Mouse (Mus musculus) Patski (cell line): ENCODE data around the gene Vmn1r45. TPM values are rescaled to one million over a fixed set of nuclear protein-coding genes. Genes with fewer than 3 reads are reported as not detected.
"Not testable (repeated sequence)": the region's sequence is repeated elsewhere in the genome, so short reads cannot be mapped to it uniquely, and the experiment has no call there.

Experiments used
- ATAC-seq: fragments of 100-300 bp; one replicate; pipeline ENCODE4 v1.8.0; 2021
- CTCF ChIA-PET: fragments of 350-600 bp; sonication (Branson Sonifier 250); formaldehyde crosslinking; loops from one replicate; lab custom pipeline; 2022; ENCODE audit warnings: inconsistent platforms; lab: Charles Lee
- POLR2A ChIA-PET: fragments of 350-600 bp; sonication (Branson Sonifier 250); formaldehyde crosslinking; loops from one replicate; lab custom pipeline; 2022; ENCODE audit warnings: antibody characterized with exemption, inconsistent platforms; lab: Charles Lee
- DNase-seq: peaks from one replicate; pipeline ENCODE4 v3.0.0-alpha.2; 2011; ENCODE audit warnings: low read depth, low spot score
- H3K27me3 ChIP-seq: fragments of 371-371 bp; one replicate; pipeline ENCODE4 v1.5.1; 2021
- CTCF ChIP-seq: fragments of 100-300 bp; IDR thresholded peaks from one replicate; pipeline ENCODE4 v1.5.1; 2021
- in situ Hi-C: fragments of 300-500 bp; cut with MboI; formaldehyde crosslinking; loops from 3 replicates; pipeline ENCODE4 v1.11.1; 2018; ENCODE audit warnings: low pct_unique_long_range_greater_than_20kb, mixed read lengths
- polyA plus RNA-seq: library from polyadenylated mRNA; unstranded; gene quantifications from one replicate; pipeline ENCODE4 v1.2.3, GENCODE M21; 2021

Gene Vmn1r45
- not detected for polyA plus RNA-seq

DNA sequence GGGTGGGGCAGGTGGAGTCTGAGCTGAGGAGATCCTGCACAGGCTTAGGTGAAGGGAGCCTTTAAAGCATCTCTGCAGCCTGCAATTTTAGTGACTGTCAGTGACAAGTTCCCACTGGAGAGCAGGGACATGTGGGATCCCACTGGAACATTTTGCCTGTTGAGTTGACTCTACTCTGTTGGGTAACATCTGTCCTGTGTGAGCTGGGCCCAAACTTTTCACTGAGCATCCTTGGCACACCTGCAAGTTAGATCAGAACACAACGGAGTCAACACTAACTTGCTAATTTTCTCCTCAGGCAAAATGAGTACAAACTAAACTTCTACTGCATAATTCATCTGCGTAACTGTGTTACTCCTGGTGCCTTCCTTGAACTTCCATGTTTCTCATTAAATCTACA is at the start of gene Vmn1r45:
Gene Vmn1r45, minus strand, starts transcription at position 101 of the 400 bp plus-strand sequence.
- H3K27me3 ChIP-seq, in situ Hi-C loops, CTCF ChIA-PET, ATAC-seq, DNase-seq, POLR2A ChIA-PET: not testable (repeated sequence)

DNA sequence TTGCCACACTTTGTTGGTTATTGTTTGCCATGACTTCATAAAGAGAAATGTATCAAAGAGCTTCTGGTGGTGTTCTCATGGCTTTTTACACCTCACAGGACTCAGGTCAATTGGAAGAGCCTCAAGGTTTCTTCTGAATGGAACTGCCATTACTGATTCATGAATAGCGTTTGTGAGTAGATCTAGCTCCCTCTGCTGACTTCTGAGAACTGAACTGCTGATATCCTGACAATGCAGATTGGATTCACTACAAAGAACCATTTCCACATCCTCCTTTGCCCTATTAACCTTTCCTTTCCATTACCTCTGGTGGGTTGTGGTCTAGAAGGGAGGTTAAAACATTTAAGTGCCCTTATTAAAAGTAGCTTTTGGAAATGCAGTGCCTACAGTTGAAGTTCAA is 45.6 kb upstream of the Vmn1r45 start:
- DNase-seq: no peak
- in situ Hi-C loops: loop anchor here (10.0 kb wide), 1 partner anchor 301 kb away; no protein-coding TSS in a partner anchor
- H3K27me3 ChIP-seq: no peaks in the 10 kb centered on the region
- peak; percentile 51 for TF ChIP-seq CTCF
- POLR2A ChIA-PET: no interaction called here
- CTCF ChIA-PET: interaction anchor here (0.9 to 1.2 kb wide), 2 partner anchors 11 to 12 kb away, joined by 3 read pairs; no protein-coding TSS in a partner anchor
- ATAC-seq: no peak

DNA sequence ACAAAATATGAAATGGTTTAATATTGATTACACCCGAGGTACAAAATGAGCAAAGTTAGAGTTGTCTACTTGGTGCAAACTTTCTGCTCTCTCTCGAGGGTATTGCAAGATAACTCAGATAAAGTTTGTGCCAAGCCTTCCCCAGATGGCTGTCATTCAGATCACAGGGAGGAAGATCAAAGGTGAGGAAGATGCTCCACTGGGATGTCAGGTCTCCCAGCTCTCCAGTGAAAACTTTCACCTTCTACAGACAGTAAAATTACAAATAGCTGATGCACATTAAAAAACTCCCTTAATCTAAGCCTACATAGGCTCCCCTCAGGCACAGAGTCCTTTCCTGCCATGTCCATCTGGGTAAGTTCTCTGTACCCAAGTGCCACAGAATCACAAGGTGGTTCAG is 28.6 kb upstream of the Vmn1r45 start, which contains the start of gene Vmn1r46:
Gene Vmn1r46, plus strand, starts transcription at position 301 of the 400 bp plus-strand sequence.
- in situ Hi-C loops: no loop called here
- H3K27me3 ChIP-seq: no peaks in the 10 kb centered on the region
- ChIA-PET POLR2A (no interaction called here), CTCF (no interaction called here)
- ATAC-seq: no peak
- TF ChIP-seq CTCF: no peak
- no peak for DNase-seq

DNA sequence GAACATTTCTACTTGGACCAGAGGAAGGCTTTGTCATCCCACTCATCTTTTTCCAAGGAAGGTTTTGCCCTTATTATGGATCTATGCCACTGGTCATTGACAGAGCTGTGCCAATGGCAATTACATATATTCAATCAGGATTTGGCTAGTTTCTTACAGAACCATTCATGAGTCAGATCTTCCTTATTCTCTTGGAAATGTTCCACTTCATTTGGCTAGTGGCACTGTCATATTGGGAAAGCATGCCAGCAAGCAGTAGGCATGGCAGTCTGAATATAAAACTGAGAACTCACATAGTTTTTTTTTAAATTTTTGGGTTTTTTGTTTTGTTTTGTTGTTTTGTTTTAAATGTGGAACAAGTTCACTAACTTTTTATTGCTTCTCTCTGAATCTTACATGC is 25.9 kb upstream of the Vmn1r45 start:
- no peak for ATAC-seq
- ChIA-PET CTCF (no interaction called here), POLR2A (no interaction called here)
- H3K27me3 ChIP-seq: no peaks in the 10 kb centered on the region
- in situ Hi-C loops: no loop called here
- no peak for DNase-seq
- no peak for TF ChIP-seq CTCF

DNA sequence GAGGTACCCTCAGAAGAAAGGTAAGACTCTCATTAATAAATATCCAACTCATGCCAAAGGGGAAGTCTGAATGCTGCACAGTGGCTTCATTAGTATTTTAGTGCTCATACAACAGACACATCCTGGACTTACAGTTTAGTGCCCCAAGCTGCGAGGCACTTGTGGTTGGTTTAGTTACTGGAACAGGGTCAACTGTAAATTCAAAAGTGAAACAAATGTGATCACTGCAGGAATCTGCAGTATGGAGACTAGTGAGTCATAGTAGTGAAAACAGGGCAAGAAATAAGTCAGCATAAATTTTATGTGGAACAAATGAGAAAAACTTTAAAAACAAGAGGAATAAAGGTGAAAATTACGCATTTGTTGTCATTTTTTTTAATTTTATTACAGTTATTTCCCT is 13.2 kb upstream of the Vmn1r45 start:
- no peaks in the 10 kb centered on the region for H3K27me3 ChIP-seq
- CTCF ChIA-PET: no interaction called here
- DNase-seq (no peak), ATAC-seq (no peak)
- in situ Hi-C loops: no loop called here
- TF ChIP-seq CTCF: no peak
- POLR2A ChIA-PET: no interaction called here

DNA sequence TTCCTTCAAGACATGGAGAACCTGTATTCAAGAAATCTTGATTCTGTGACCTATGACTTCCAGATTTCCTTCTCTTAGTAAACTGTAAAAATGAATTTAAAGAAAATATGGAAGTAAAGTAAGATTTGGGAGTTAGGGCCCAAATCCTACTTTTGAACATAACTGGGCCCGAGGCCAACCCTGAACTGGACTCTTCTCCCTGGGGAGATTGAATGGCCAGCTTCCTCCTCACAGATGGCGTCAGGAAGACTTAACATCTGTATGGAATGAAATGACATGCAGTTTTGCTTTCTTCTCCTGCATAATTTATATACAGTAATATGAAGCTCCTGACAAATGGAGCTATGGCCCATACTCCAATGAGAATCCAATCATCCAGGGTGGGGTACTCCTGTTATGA is 528 bp upstream of the Vmn1r45 start:
- H3K27me3 ChIP-seq: no peaks in the 10 kb centered on the region
- no peak for TF ChIP-seq CTCF
- CTCF ChIA-PET: no interaction called here
- ATAC-seq: no peak
- in situ Hi-C loops: no loop called here
- no peak for DNase-seq
- POLR2A ChIA-PET: no interaction called here

DNA sequence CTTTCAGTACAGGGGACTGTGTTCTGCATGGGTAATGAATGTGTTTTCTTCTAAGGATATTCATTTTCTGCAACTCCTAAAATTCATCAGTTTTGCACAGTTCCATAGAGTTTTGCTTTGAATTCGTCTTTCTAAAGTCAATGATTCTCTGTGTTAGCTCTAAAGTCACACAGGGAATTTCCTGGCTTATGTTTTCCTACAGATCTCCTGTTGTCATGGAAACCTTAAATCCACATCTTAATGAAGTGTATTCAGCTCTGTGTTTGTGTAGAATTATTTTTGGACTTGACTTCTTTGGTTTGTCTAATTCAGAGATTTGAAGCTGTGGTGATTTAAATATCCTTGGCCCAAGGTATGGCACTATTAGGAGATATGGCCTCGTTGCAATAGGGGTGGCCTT is 56.6 kb downstream of the Vmn1r45 start:
- no peaks in the 10 kb centered on the region for H3K27me3 ChIP-seq
- ATAC-seq (no peak), DNase-seq (no peak)
- ChIA-PET CTCF (interaction anchor here (2.0 kb wide), 1 partner anchor 12 kb away, joined by 4 read pairs; no protein-coding TSS in a partner anchor), POLR2A (no interaction called here)
- in situ Hi-C loops: no loop called here
- TF ChIP-seq CTCF: no peak

DNA sequence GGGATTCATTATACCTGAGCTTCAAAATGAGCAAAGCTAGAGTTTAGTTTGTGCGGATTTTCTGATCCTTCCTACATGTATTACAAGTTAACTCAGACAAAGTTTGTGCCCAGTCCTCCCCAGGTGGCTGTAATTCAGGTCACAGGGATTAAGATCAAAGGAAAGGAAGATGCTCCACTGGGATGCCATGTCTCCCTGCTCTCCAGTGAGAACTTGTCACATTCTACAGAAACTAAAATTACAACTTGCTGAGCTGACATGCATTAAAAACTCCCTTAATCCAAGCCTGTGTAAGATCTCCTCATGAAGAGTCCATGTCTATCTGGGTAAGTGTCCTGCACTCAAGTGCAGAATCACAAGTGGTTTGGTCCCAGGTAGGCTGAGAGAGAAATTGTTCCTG is 57.0 kb downstream of the Vmn1r45 start, which contains the start of gene Vmn1r44:
Gene Vmn1r44, plus strand, starts transcription at position 301 of the 400 bp plus-strand sequence.
- ChIA-PET CTCF (interaction anchor here (2.0 kb wide), 1 partner anchor 13 kb away, joined by 4 read pairs; no protein-coding TSS in a partner anchor), POLR2A (no interaction called here)
- TF ChIP-seq CTCF: no peak
- H3K27me3 ChIP-seq: no peaks in the 10 kb centered on the region
- in situ Hi-C loops: no loop called here
- ATAC-seq: no peak
- no peak for DNase-seq

Other genes with a start within 250 kb of the Vmn1r45 start
- 0.14 TPM for gene Vmn1r40, start 233.1 kb downstream of the Vmn1r45 start, polyA plus RNA-seq
- gene Vmn1r41, start 199.8 kb downstream of the Vmn1r45 start, polyA plus RNA-seq: not detected
- 0.10 TPM for gene Vmn1r42, start 64.2 kb downstream of the Vmn1r45 start, polyA plus RNA-seq
- 0.13 TPM for gene Vmn1r43, start 64.2 kb downstream of the Vmn1r45 start, polyA plus RNA-seq
- gene Vmn1r44, start 56.9 kb downstream of the Vmn1r45 start, polyA plus RNA-seq: not detected
- gene Vmn1r46, start 28.7 kb upstream of the Vmn1r45 start, polyA plus RNA-seq: 0.01 TPM
- not detected for gene Vmn1r47, start 75.5 kb upstream of the Vmn1r45 start, polyA plus RNA-seq
- gene Vmn1r48, start 96.2 kb upstream of the Vmn1r45 start, polyA plus RNA-seq: not detected
- gene Vmn1r49, start 137.9 kb upstream of the Vmn1r45 start, polyA plus RNA-seq: not detected
- not detected for gene Vmn1r50, start 160.8 kb upstream of the Vmn1r45 start, polyA plus RNA-seq
- not detected for gene Vmn1r51, start 182.0 kb upstream of the Vmn1r45 start, polyA plus RNA-seq
- gene Vmn1r52, start 234.2 kb upstream of the Vmn1r45 start, polyA plus RNA-seq: not detected